Mouse (Mus musculus) MEL (cell line): ENCODE results near the gene Fyn. TPM values are rescaled to one million over a fixed set of nuclear protein-coding genes. Genes with fewer than 3 reads are reported as not detected.

Experiments used
- DNase-seq: peaks from one replicate; pipeline ENCODE4 v3.0.0; 2011; ENCODE audit warnings: low read depth, low spot score
- H3K27ac ChIP-seq: 2 replicates; pipeline ENCODE4 v1.5.1; 2012; ENCODE audit warnings: low read depth, mild to moderate bottlenecking, control low read depth, low read length, moderate library complexity; ENCODE audit not compliant: control insufficient read depth
- H3K27me3 ChIP-seq, 2 experiments: fragments of 150-350 bp in 1 of 2; sonication (generic) in 1 of 2; 2 replicates each; pipeline ENCODE4 v1.6.1; 2012; ENCODE audit warnings: low read length in 2 of 2, mild to moderate bottlenecking in 2 of 2, improper control_type of control experiment in 1 of 2, moderate library complexity in 1 of 2; ENCODE audit not compliant: insufficient read depth in 2 of 2, control insufficient read depth in 1 of 2
- H3K36me3 ChIP-seq, 2 experiments: 2 replicates each; pipeline ENCODE4 v1.6.1; 2012 to 2014; ENCODE audit warnings: low read length in 2 of 2, improper control_type of control experiment in 1 of 2, inconsistent platforms in 1 of 2, mild to moderate bottlenecking in 1 of 2; ENCODE audit not compliant: insufficient read depth in 2 of 2, control insufficient read depth in 1 of 2
- H3K4me1 ChIP-seq, 2 experiments: fragments of 150-350 bp in 1 of 2; sonication (generic) in 1 of 2; 2 replicates each; pipeline ENCODE4 v1.6.1; 2012; ENCODE audit warnings: low read length in 2 of 2, improper control_type of control experiment in 1 of 2, mild to moderate bottlenecking in 1 of 2; ENCODE audit not compliant: insufficient read depth in 2 of 2, control insufficient read depth in 1 of 2
- H3K4me3 ChIP-seq, 2 experiments: fragments of 150-350 bp in 1 of 2; sonication (generic) in 1 of 2; 2 replicates each; pipeline ENCODE4 v1.5.1; 2012; ENCODE audit warnings: low read depth in 2 of 2, low read length in 2 of 2, mild to moderate bottlenecking in 2 of 2, moderate library complexity in 2 of 2, control low read depth in 1 of 2, improper control_type of control experiment in 1 of 2; ENCODE audit not compliant: control insufficient read depth in 1 of 2, insufficient read depth in 1 of 2
- H3K79me2 ChIP-seq: 2 replicates; pipeline ENCODE4 v1.6.1; 2012; ENCODE audit warnings: mild to moderate bottlenecking, low read length, moderate library complexity; ENCODE audit not compliant: control insufficient read depth, poor library complexity, insufficient read depth
- H3K9ac ChIP-seq: 2 replicates; pipeline ENCODE4 v1.6.1; 2012; ENCODE audit warnings: low read depth, mild to moderate bottlenecking, control low read depth, low read length, moderate library complexity; ENCODE audit not compliant: control insufficient read depth, poor library complexity, severe bottlenecking
- H3K9me3 ChIP-seq: fragments of 150-350 bp; sonication (generic); replicated peaks from 2 replicates; pipeline ENCODE4 v1.6.1; 2012; ENCODE audit warnings: mild to moderate bottlenecking, low read length, improper control_type of control experiment, moderate library complexity; ENCODE audit not compliant: insufficient read depth
- BHLHE40 ChIP-seq: IDR thresholded peaks from 2 replicates; pipeline ENCODE4 v1.6.1; 2012; ENCODE audit warnings: low read depth, mild to moderate bottlenecking, inconsistent platforms, low read length, improper control_type of control experiment, borderline replicate concordance
- ETS1 ChIP-seq: IDR thresholded peaks from 2 replicates; pipeline ENCODE4 v1.6.1; 2012; ENCODE audit warnings: low read depth, mild to moderate bottlenecking, inconsistent platforms, low read length, improper control_type of control experiment, moderate library complexity
- GABPA ChIP-seq: IDR thresholded peaks from 2 replicates; pipeline ENCODE4 v1.6.1; 2012; ENCODE audit warnings: low read depth, mild to moderate bottlenecking, inconsistent platforms, low read length, improper control_type of control experiment, moderate library complexity
- KAT2A ChIP-seq: conservative IDR thresholded peaks from 2 replicates; pipeline ENCODE4 v1.6.1; 2012; ENCODE audit warnings: low read depth, low read length, improper control_type of control experiment, inconsistent platforms
- MAFK ChIP-seq: IDR thresholded peaks from 2 replicates; pipeline ENCODE4 v1.6.1; 2011; ENCODE audit warnings: low read depth, mild to moderate bottlenecking, low read length, improper control_type of control experiment, borderline replicate concordance
- MAZ ChIP-seq: IDR thresholded peaks from 2 replicates; pipeline ENCODE4 v1.6.1; 2012; ENCODE audit warnings: low read depth, mild to moderate bottlenecking, inconsistent platforms, low read length, improper control_type of control experiment
- MXI1 ChIP-seq: IDR thresholded peaks from 2 replicates; pipeline ENCODE4 v1.6.1; 2011; ENCODE audit warnings: mild to moderate bottlenecking, low read depth, low read length, improper control_type of control experiment
- MYB ChIP-seq: IDR thresholded peaks from 2 replicates; pipeline ENCODE4 v1.6.1; 2011; ENCODE audit warnings: mild to moderate bottlenecking, low read depth, low read length, improper control_type of control experiment
- NRF1 ChIP-seq: IDR thresholded peaks from 2 replicates; pipeline ENCODE4 v1.6.1; 2014; ENCODE audit warnings: low read depth, mild to moderate bottlenecking, inconsistent platforms, low read length, improper control_type of control experiment, moderate library complexity; ENCODE audit not compliant: poor library complexity, insufficient read depth, severe bottlenecking
- POLR2A ChIP-seq, 2 experiments: IDR thresholded peaks; 2 replicates each; pipeline ENCODE4 v1.6.1; 2011 to 2012; ENCODE audit warnings: low read length in 2 of 2, mild to moderate bottlenecking in 2 of 2, control low read depth in 1 of 2, improper control_type of control experiment in 1 of 2, low read depth in 1 of 2, moderate library complexity in 1 of 2; ENCODE audit not compliant: control insufficient read depth in 1 of 2, insufficient read depth in 1 of 2, poor library complexity in 1 of 2
- RAD21 ChIP-seq: IDR thresholded peaks from 2 replicates; pipeline ENCODE4 v1.6.1; 2011; ENCODE audit warnings: mild to moderate bottlenecking, low read depth, low read length, improper control_type of control experiment
- RCOR1 ChIP-seq: IDR thresholded peaks from 2 replicates; pipeline ENCODE4 v1.6.1; 2012; ENCODE audit warnings: low read depth, mild to moderate bottlenecking, inconsistent platforms, low read length, improper control_type of control experiment
- SMC3 ChIP-seq: IDR thresholded peaks from 2 replicates; pipeline ENCODE4 v1.6.1; 2011; ENCODE audit warnings: low read depth, low read length, improper control_type of control experiment
- TCF12 ChIP-seq: IDR thresholded peaks from 2 replicates; pipeline ENCODE4 v1.6.1; 2014; ENCODE audit warnings: low read depth, mild to moderate bottlenecking, inconsistent platforms, low read length, improper control_type of control experiment, moderate library complexity
- UBTF ChIP-seq: IDR thresholded peaks from 2 replicates; pipeline ENCODE4 v1.6.1; 2012; ENCODE audit warnings: low read depth, mild to moderate bottlenecking, inconsistent platforms, low read length, improper control_type of control experiment, moderate library complexity, borderline replicate concordance; ENCODE audit not compliant: insufficient read depth
- USF1 ChIP-seq: IDR thresholded peaks from 2 replicates; pipeline ENCODE4 v1.6.1; 2014; ENCODE audit warnings: low read depth, mild to moderate bottlenecking, inconsistent platforms, low read length, improper control_type of control experiment, moderate library complexity
- ZC3H11A ChIP-seq: IDR thresholded peaks from 2 replicates; pipeline ENCODE4 v1.6.1; 2012; ENCODE audit warnings: low read depth, mild to moderate bottlenecking, inconsistent platforms, low read length, improper control_type of control experiment
- ZKSCAN1 ChIP-seq: IDR thresholded peaks from 2 replicates; pipeline ENCODE4 v1.6.1; 2012; ENCODE audit warnings: low read depth, mild to moderate bottlenecking, inconsistent platforms, low read length, improper control_type of control experiment, moderate library complexity
- ZNF384 ChIP-seq: IDR thresholded peaks from 2 replicates; pipeline ENCODE4 v1.6.1; 2012; ENCODE audit warnings: low read depth, mild to moderate bottlenecking, inconsistent platforms, low read length, improper control_type of control experiment
- polyA plus RNA-seq, 2 experiments: library from polyadenylated mRNA; stranded (reverse) in 1 of 2; unstranded in 1 of 2; fragments of >175 nt in 1 of 2; fragments of >200 nt in 1 of 2; gene quantifications; 2 replicates each; pipeline versions ENCODE4 v1.2.1 to v1.2.4; 2012; ENCODE audit warnings: low replicate concordance in 2 of 2, low read depth in 1 of 2; ENCODE audit not compliant: insufficient read length in 2 of 2, insufficient read depth in 1 of 2, missing spikeins in 1 of 2
- total RNA-seq: library from RNA; depleted of rRNA; stranded (reverse); fragments of 300-350 nt; gene quantifications from 2 replicates; pipeline ENCODE4 v1.2.3, GENCODE M21; 2012

Gene Fyn
- total and polyA plus RNA-seq, 3 experiments = 0.03 TPM; not detected in 2

GRCm38 (mm10) chr10:39592501-39592900, 223.8 kb downstream of the Fyn start:
- H3K36me3 ChIP-seq = no peaks in the 10 kb centered on the region
- no peak overlapping the region for H3K4me3 ChIP-seq
- H3K4me1 ChIP-seq = no peaks in the 10 kb centered on the region
- H3K27ac ChIP-seq = no peak overlapping the region
- H3K9ac ChIP-seq = no peak overlapping the region
- no peaks in the 10 kb centered on the region for H3K9me3 ChIP-seq
- H3K79me2 ChIP-seq = no peaks in the 10 kb centered on the region
- TF ChIP-seq KAT2A (no peak), RCOR1 (no peak), TCF12 (no peak)
- no peak for DNase-seq
- H3K27me3 ChIP-seq = no peaks in the 10 kb centered on the region; a peak in 1 of 4 replicates

DNA sequence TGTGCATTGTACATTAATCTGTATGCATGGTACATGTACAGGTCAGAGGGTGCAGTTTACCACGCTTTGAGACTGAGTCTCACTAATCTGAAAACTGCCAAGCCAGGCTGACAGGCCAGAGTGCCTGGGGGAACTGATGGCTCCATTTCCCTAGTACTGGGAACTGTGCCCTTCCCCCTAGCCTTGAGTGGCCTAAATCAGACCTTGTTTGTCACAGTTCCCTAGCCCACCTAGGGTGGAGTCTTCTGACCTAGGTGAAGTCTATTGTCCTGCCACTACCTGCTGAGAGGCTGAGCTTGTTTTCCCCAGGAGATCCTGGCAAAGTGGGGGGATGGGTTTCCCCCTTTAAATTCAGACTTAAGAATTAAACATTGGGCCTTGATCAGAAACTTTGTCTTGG, 226.1 kb downstream of the Fyn start:
- Histone ChIP-seq H3K36me3 (no peaks in the 10 kb centered on the region), H3K4me1 (no peaks in the 10 kb centered on the region), H3K27ac (no peak overlapping the region)
- TF ChIP-seq RAD21 (no peak), MXI1 (no peak), ZNF384 (no peak), SMC3 (no peak), MYB (no peak), MAFK (no peak), BHLHE40 (no peak), ZC3H11A (no peak), UBTF (no peak), GABPA (no peak), MAZ (no peak), NRF1 (no peak), POLR2A (IDR thresholded peaks at IDR 0.05; ENCODE audit: control insufficient read depth in 1 of 2, insufficient read depth in 1 of 2, low read depth in 1 of 2, low read length in 2 of 2, poor library complexity in 1 of 2) (no peak), USF1 (no peak), ETS1 (no peak), ZKSCAN1 (no peak)
- TF ChIP-seq, all 39 proteins: peak for 0
- H3K9ac ChIP-seq = no peak overlapping the region
- H3K27me3 ChIP-seq = no peaks in the 10 kb centered on the region; a peak in 1 of 4 replicates
- H3K9me3 ChIP-seq = no peaks in the 10 kb centered on the region
- DNase-seq = no peak
- H3K4me3 ChIP-seq = no peak overlapping the region
- no peaks in the 10 kb centered on the region for H3K79me2 ChIP-seq
